Mouse (Mus musculus): Measurements from ENCODE around the gene Pitpnm2. TPM values are rescaled to one million over a fixed set of nuclear protein-coding genes. Genes with fewer than 3 reads are reported as not detected.

Gene Pitpnm2
- polyA plus RNA-seq, 1 experiment from 2014 or later: 33.9 TPM

- no peak for DNase-seq (ENCODE audit: low spot score)
Measured at GRCm38 (mm10) chr5:124095077-124095581, 154.4 kb downstream of the Pitpnm2 start.

GRCm38 (mm10) chr5:124093852-124094604 lies 155.5 kb downstream of the Pitpnm2 start:
- DNase-seq (ENCODE audit: low spot score): no peak

- no peak for DNase-seq (ENCODE audit: low spot score)
Measured at GRCm38 (mm10) chr5:124093120-124093794, 156.3 kb downstream of the Pitpnm2 start.

- no peak for DNase-seq (ENCODE audit: low spot score)
Measured at GRCm38 (mm10) chr5:124091951-124092406, 157.6 kb downstream of the Pitpnm2 start.

- DNase-seq (ENCODE audit: low spot score): no peak
Measured at GRCm38 (mm10) chr5:124089868-124090267, 159.7 kb downstream of the Pitpnm2 start.

GRCm38 (mm10) chr5:124086876-124087275 lies 162.7 kb downstream of the Pitpnm2 start:
- DNase-seq (ENCODE audit: low spot score): no peak

GRCm38 (mm10) chr5:124085513-124085912 lies 164.0 kb downstream of the Pitpnm2 start:
- DNase-seq (ENCODE audit: low spot score): no peak

GRCm38 (mm10) chr5:124084588-124085173 lies 164.9 kb downstream of the Pitpnm2 start:
- peak; percentile 87 for DNase-seq (ENCODE audit: low spot score)

GRCm38 (mm10) chr5:124083850-124084587 lies 165.5 kb downstream of the Pitpnm2 start:
- peak; percentile 53 for DNase-seq (ENCODE audit: low spot score)

- peak; percentile 28 for DNase-seq (ENCODE audit: low spot score)
Measured at GRCm38 (mm10) chr5:124082941-124083688, 166.4 kb downstream of the Pitpnm2 start.

GRCm38 (mm10) chr5:124082447-124082846 lies 167.1 kb downstream of the Pitpnm2 start:
- no peak for DNase-seq (ENCODE audit: low spot score)

GRCm38 (mm10) chr5:124079880-124080279 lies 169.7 kb downstream of the Pitpnm2 start:
- peak; percentile 71 for DNase-seq (ENCODE audit: low spot score)

GRCm38 (mm10) chr5:124078794-124079416 lies 170.7 kb downstream of the Pitpnm2 start:
- peak; percentile 80 for DNase-seq (ENCODE audit: low spot score)

- peak; percentile 48 for DNase-seq (ENCODE audit: low spot score)
Measured at GRCm38 (mm10) chr5:124077856-124078460, 171.6 kb downstream of the Pitpnm2 start.

GRCm38 (mm10) chr5:124077241-124077640 lies 172.3 kb downstream of the Pitpnm2 start:
- DNase-seq (ENCODE audit: low spot score): peak; percentile 29

- peak; percentile 20 for DNase-seq (ENCODE audit: low spot score)
Measured at GRCm38 (mm10) chr5:124076559-124076958, 173.0 kb downstream of the Pitpnm2 start.

GRCm38 (mm10) chr5:124075716-124076115 lies 173.8 kb downstream of the Pitpnm2 start:
- peak; percentile 53 for DNase-seq (ENCODE audit: low spot score)

- peak; percentile 73 for DNase-seq (ENCODE audit: low spot score)
Measured at GRCm38 (mm10) chr5:124074845-124075307, 174.7 kb downstream of the Pitpnm2 start.

GRCm38 (mm10) chr5:124073682-124074081 lies 175.9 kb downstream of the Pitpnm2 start:
- no peak for DNase-seq (ENCODE audit: low spot score)

All from thymus, postnatal 0 days (tissue).